Mouse (Mus musculus) cerebellum, adult 11-12 months (tissue): ENCODE data around the gene Serpina12.

Experiments used
- DNase-seq: peaks from one replicate; pipeline ENCODE4 v3.0.0; 2022

The Serpina12 gene

DNA sequence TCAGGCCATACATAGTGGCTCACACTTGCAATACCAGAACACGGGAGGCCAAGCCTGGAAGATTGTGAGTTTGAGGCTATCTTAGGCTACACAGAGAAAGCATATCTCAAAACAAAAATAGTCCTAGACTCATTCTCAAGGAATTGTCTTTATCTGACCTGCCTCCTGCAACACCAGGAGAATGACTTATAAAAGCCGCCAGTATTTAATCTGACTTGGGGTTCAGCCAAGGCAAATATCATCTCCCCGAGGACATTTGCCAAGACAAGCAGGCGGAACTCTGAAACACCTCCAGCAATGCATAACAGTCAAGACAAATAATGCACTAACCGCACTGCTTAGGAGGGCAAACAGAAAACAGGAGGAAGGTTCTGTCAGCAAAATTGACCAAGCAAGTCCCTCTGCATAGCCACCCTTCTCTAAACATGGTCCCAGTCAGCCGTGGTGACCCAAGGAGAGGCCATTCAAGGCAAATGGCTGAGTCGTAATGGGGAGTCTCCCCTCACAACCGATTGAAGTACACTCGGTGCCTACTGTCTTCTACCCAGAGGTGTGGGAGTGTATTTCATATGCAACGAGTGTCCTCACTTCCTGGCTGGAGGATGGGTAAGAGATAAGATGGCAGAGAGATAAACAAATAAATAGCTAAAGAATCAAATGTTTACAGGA lies 41.5 kb downstream of the Serpina12 start:
- no peak for DNase-seq

DNA sequence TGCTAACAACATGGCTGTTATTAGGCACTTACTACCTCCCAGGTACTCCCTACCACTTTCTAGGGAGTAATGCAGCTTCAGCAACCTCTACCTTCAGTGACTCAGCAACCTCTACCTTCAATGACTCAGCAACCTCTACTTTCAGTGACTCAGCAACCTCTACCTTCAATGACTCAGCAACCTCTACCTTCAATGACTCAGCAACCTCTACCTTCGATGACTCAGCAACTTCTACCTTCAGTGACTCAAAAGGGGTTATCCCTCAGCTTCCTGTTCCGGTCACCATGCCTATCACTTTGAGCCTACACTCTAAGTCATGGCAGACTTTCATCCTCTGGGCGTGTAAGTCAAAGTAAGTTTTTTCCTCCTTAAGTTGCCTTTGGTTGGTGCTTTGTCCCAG lies 43.6 kb downstream of the Serpina12 start:
- no peak for DNase-seq

DNA sequence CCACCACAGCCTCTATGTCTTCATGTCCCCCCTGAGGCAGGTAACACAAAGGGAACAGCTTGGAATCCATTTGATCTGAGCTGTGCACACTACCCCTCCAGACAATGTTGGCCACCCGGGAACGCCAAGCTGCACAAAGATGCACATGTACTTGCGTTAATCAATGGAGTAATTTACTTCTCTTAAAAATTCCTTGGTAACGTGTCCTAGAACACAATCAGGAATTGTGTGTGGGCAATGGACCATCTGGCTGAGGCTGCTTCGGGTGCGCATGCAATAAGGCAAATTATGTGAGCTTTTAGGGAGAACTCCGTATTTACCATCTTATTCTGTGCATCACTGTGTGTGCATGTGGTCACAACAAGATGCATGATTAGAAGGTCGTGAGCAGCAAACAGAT lies 44.6 kb downstream of the Serpina12 start:
- DNase-seq = no peak

DNA sequence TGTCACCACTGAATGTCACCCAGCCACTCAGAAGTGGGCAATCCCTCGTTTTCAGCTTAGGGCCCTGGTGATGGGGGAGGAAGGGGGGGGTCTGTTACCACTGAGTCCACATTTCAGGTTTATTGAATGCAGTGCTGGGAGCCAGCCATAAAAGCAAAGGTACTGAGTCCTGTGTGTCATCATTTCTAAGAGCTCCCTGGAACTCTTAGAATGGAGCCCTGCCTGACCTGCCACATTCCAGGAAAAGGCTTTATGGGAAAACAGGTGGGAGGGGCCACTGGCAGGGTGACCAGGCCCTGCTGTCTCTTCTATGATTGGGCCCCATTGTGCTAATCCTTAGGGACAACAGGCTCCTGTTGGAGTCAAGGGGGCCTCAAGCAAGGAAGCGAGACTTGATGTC lies 47.7 kb downstream of the Serpina12 start:
- DNase-seq = no peak

DNA sequence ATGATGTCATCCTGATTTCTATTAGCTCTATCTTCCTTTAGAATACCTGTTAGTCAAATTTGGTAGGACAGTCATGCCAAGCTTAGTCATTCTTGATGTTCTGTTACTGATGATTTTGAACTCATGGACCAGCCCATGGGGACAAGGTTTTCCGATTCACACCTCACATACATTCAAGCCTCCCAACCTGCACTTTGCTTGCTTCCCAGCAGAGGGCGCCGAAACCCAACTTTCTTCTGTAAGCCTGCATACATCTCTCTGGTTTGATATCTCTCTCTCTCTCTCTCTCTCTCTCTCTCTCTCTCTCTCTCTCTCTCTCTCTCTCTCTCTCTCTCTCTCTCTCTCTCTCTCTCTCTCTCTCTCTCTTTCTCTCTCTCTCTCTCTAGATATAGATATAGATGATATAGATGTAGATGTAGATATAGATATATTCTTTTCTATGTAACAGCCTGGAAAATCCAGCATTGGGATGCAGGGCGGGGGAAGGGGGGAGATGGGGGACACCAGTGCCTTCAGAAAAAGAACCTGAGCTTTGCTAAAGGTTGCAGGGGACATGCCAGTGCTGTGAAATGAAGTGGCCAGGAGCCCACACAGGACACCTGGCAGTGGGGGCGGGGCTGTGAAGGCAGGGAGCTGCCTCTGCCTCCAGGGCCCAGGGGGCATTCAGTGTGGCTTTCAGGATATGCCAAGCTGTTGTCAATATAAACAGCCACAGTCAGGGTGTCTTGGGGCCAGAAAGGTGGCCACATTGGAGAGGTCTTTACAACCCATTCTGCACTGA lies 48.8 kb downstream of the Serpina12 start:
- DNase-seq = peak; percentile 41

DNA sequence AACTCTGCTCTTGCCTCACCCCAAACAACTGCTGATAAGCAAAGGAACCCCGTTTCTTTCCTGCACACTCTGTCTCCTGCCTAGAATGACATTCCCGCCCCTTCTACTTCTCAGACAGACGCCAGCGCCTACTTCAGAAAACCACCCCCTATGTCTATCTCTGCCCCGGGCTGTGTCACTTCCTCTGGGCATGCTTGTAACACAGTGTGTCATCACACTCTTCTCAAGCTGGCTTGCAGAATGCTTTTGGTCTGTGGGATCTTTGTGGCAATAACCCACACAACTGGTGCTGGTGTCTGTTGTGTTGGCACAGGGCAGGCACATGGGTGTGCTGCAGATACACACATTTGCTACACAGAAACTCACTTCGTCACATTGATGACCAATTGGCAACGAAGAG lies 51.3 kb downstream of the Serpina12 start:
- DNase-seq = no peak

DNA sequence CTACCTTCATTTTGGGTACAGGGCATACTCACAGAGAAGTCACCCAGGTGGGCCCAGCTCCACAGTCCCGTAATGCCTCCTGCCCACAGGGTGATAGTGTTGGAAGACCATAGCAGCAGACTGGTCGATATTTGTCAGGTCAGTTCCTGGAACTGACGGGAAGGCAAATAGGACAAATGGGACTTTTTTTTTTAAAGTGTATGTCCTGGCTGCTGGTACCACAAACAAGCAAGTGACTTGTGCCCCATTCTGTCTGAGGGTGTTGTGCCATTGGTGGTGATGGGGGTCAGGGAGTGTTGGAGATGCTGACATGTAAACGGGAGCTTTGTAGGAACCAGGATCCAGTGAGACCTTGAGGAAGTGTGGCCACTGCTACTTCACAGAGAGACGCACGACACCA lies 54.4 kb downstream of the Serpina12 start, which contains the start of gene Serpina11:
Gene Serpina11, minus strand, starts transcription at position 101 of the 400 bp plus-strand sequence.
- no peak for DNase-seq

DNA sequence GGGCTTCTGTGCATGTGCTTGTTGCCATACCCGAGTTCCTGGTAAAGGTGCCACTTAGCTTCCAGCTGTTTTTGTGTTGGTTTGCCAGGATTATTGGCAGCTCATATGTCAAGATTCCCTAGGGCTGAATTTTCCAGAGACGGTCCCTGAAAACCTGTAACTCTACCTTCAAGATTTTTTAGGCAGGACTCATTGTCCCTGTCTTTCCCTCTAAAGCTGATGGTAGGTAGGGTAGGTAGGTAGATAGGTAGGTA lies 54.8 kb downstream of the Serpina12 start:
- DNase-seq = no peak

DNA sequence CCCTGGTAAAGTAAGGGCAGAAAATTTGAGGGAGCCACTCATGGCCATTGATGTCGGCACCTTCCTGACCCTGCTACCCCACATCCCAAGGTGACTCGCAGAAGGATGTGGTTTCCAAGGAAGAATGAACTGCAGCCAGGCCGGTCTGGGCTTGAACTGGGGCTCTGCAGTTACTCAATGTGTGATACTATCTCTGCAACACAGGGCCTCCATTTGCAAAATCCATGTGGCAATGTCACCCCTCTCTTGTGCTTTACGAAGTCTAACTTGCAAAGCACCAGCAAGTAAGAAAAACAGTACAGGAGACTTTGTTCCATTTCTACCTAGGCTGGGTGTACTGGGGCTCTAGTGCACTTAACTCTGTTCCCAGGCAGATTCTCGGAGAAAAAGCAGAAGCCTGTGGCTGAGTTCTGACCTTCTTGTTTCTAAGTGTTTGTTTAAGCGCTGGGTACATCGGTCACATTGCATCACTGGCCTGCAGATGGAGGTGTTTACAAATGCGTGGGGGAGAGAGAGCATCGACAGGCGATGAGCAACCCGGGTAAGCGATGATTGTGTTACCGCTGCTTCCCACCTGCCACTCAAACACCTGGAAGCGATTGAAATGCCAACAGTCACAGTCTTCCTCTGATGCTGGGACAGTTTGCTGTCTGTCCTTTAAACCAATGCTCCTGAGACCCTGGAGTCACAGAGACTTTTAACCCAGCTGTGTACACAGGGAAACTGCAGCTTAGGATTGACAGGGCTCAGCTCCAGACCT lies 55.3 kb downstream of the Serpina12 start:
- no peak for DNase-seq

DNA sequence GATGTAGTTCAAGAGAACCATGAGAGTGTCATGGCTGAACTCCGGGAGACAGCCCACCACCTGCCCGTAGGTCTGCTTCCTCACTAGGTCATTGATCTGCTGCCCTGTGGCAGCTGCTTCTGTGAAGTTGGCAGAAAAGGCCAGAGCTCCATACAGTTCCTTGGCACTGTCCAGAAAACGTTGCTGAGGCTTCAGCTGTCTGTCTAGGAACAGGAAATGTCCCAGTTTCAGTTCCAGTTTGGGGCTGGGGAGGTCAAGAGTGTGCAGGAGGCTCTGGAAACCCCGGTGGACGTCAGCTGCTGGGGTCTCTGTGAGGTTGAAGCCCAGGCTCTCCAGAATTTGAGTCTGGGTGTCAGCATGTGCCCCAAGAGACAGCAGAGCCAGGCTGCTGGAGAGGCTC lies 58.4 kb downstream of the Serpina12 start:
- no peak for DNase-seq

DNA sequence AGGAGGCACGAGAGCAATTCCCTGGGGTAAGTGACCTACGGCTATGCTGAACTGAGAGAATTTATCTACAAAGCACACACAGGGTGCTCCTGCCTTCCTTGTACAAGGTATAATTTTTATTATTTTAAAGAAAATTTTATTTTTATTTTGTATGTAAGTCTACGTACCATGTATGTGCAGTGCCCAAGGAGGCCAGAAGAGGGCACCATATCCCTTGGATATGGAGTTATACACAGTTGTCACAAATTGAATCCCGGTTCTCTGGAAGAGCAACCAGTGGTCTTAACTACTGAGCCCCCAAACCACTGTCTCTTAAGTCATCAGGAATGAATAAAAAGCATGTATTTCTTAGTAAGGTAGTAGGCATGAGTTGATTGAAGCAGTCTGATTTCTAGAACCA lies 59.3 kb downstream of the Serpina12 start:
- no peak for DNase-seq

DNA sequence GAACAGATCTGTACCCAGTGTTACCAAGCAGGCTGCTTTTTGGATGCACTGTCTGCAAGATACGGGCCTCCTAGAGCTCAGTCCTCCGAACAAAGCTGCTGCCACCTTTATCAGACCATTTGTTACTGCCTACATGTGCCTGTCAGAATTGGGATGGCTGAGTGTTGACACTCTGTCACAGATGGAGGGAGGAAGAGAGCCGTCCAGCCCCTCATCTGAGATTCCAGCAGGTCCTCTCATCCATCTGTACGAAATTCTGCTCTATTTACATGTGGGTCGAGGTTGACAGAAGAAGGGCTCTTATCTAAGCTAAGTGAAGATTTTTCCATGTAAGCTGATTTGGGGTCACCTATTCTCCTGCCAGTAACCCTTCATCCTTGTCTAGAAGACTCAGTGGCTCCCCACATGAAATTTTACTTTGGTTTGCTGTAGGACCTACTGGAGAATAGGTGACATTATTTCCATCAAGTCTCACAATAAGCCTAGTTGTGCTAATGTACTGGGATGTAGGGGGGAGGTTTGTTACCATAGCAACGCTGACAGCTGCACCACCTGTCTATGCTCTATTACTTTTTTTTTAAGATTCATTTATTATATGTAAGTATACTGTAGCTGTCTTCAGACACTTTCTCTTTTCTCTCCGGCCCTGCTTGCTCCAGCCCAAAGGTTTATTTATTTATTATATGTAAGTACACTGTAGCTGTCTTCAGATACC lies 62.4 kb downstream of the Serpina12 start:
- DNase-seq = no peak
